Mouse (Mus musculus): Measurements from ENCODE around the gene Gm156. TPM values are rescaled to one million over a fixed set of nuclear protein-coding genes. Genes with fewer than 3 reads are reported as not detected.

The Gm156 gene
- not detected for polyA plus RNA-seq (2014; fragmentation: Illumina TruSeq; extraction: RNeasy Lipid Tissue Mini Kit (QIAGEN cat#74804); ENCODE audit: low read depth, low replicate concordance)

DNA sequence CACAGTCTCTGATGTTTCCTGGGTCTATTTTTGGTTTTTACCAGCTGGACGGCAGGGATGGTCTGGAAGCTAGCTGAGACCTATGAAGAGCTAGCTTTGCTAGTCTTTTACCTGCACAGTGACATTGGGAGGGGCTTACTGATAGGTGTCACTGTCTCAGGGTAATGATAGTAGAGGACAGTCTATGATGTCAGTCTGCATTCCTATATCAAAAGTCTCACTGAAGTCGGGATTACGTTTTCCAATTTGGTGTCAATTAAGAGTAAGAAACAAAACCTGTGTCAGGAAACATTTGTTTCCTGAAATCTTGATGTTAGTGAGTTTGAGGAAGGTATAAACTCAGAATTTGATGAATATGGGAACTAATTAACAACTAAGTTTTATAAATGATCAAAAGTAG is at the start of gene Gm156:
TSS of gene Gm156 (minus strand) at position 101 of the 400 bp plus-strand sequence.

DNA sequence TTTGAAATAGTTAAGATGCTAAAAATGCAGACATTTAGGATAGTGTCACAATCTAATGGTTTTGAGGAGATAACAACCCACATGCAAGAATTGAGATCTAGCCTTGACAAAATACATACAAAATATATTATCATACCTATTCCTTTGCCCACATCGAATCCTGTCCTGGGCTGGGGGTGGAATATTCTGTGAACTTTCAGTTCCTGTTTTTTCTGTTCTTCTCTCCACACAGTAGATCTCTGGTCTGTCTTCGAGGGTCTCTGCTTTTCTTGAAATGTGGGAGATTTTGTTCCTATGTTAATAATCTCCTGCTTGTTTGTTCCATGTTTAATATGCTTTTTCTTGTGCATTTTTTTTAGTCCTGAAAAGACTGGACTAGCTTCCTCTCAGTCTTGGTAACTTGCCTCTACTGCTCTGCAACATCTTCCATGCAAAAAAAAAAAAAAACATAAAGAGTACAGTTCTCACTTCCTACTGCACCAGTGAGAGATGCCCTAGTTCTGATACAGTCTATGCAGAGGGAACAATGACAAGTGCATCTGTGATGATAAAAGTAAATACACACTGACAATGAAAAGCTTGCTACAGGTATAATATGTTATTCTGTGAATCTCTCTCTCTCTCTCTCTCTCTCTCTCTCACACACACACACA is 43.9 kb downstream of the Gm156 start, which contains the start of gene Klri2:
TSS of gene Klri2 (minus strand) at position 416 of the 653 bp plus-strand sequence.

DNA sequence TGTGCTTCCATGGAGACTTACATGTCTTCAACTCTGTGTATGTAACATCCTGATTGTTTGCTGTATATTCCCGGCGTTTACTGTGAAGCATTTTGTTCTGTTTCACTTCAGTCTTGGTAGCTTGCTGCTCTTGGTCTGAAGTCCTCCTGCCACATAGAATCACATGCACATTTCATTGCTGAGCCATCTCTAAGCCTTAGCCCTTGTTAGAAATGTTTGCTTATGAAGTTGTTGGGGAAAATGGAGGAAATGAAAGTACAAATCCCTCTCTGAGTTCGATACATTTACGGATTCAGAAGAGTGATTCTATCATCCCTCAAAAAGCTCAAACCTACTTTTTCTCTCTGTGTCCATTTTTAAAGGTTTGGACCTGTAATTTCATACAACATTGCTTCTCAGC is 67.0 kb downstream of the Gm156 start, which contains the start of gene Klri1:
TSS of gene Klri1 (minus strand) at position 101 of the 400 bp plus-strand sequence.

Other genes with a start within 250 kb of the Gm156 start
- gene Klre1, start 206.4 kb downstream of the Gm156 start, polyA plus RNA-seq (2014; fragmentation: Illumina TruSeq; extraction: RNeasy Lipid Tissue Mini Kit (QIAGEN cat#74804); ENCODE audit: low read depth, low replicate concordance) = 0.77 TPM
- 4.5 TPM for gene Klrd1, start 192.5 kb downstream of the Gm156 start, polyA plus RNA-seq (2014; fragmentation: Illumina TruSeq; extraction: RNeasy Lipid Tissue Mini Kit (QIAGEN cat#74804); ENCODE audit: low read depth, low replicate concordance)
- 5.4 TPM for gene Klrk1, start 160.4 kb downstream of the Gm156 start, polyA plus RNA-seq (2014; fragmentation: Illumina TruSeq; extraction: RNeasy Lipid Tissue Mini Kit (QIAGEN cat#74804); ENCODE audit: low read depth, low replicate concordance)
- not detected for gene Klrc3, start 140.9 kb downstream of the Gm156 start, polyA plus RNA-seq (2014; fragmentation: Illumina TruSeq; extraction: RNeasy Lipid Tissue Mini Kit (QIAGEN cat#74804); ENCODE audit: low read depth, low replicate concordance)
- 0.40 TPM for gene Klrc2, start 123.6 kb downstream of the Gm156 start, polyA plus RNA-seq (2014; fragmentation: Illumina TruSeq; extraction: RNeasy Lipid Tissue Mini Kit (QIAGEN cat#74804); ENCODE audit: low read depth, low replicate concordance)
- 0.90 TPM for gene Klrc1, start 105.3 kb downstream of the Gm156 start, polyA plus RNA-seq (2014; fragmentation: Illumina TruSeq; extraction: RNeasy Lipid Tissue Mini Kit (QIAGEN cat#74804); ENCODE audit: low read depth, low replicate concordance)
- gene Klri1, start 67.1 kb downstream of the Gm156 start, polyA plus RNA-seq (2014; fragmentation: Illumina TruSeq; extraction: RNeasy Lipid Tissue Mini Kit (QIAGEN cat#74804); ENCODE audit: low read depth, low replicate concordance) = not detected
- gene Klri2, start 43.8 kb downstream of the Gm156 start, polyA plus RNA-seq (2014; fragmentation: Illumina TruSeq; extraction: RNeasy Lipid Tissue Mini Kit (QIAGEN cat#74804); ENCODE audit: low read depth, low replicate concordance) = 0.19 TPM
- gene Gm17631, start 78.4 kb upstream of the Gm156 start, polyA plus RNA-seq (2014; fragmentation: Illumina TruSeq; extraction: RNeasy Lipid Tissue Mini Kit (QIAGEN cat#74804); ENCODE audit: low read depth, low replicate concordance) = not detected
- not detected for gene Klra17, start 92.4 kb upstream of the Gm156 start, polyA plus RNA-seq (2014; fragmentation: Illumina TruSeq; extraction: RNeasy Lipid Tissue Mini Kit (QIAGEN cat#74804); ENCODE audit: low read depth, low replicate concordance)
- gene Klra5, start 133.4 kb upstream of the Gm156 start, polyA plus RNA-seq (2014; fragmentation: Illumina TruSeq; extraction: RNeasy Lipid Tissue Mini Kit (QIAGEN cat#74804); ENCODE audit: low read depth, low replicate concordance) = not detected
- gene Klra6, start 242.7 kb upstream of the Gm156 start, polyA plus RNA-seq (2014; fragmentation: Illumina TruSeq; extraction: RNeasy Lipid Tissue Mini Kit (QIAGEN cat#74804); ENCODE audit: low read depth, low replicate concordance) = not detected

Measured in liver, adult 10 weeks (tissue).